Mouse (Mus musculus): Measurements from ENCODE around the gene Cacnb4.

DNA sequence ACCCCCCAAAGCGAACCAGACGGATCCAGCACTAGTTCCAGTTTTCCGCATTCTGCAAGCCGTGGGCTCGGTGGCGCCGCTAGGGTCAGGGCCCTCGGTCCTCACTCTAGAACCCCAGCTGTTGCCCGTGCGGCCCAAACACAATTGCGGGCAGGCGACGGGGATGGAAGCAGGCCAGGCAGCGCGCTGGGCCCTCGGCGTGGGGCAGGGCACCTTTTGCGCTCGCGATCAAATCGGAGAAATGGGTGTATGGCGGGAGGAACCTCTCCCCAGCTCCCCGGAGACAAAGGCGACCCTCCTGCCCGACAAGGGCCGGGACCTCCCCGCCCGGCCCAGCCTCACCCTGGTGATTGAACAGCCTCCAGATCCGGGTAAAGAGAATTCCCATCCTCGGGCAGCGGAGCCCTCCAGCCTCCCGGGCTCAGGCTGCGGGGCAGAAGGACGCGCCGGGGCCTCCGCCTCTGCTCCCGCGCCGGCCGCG, 252.3 kb downstream of the Cacnb4 start:
- TF ChIP-seq CTCF (IDR thresholded peaks at IDR 0.05; ENCODE audit: extremely low read depth, insufficient read depth, insufficient read length, insufficient replicate concordance) (no peak), POLR2A (IDR thresholded peaks at IDR 0.05; ENCODE audit: low read depth, low read length) (no peak)
